Mouse (Mus musculus) macrophage (primary cell): ENCODE data around the gene Slc34a3. TPM values are rescaled to one million over a fixed set of nuclear protein-coding genes. Genes with fewer than 3 reads are reported as not detected.
A peak's percentile ranks its signal among the peaks of the same experiment; 100 is the strongest.

ENCODE experiments used
- H3K27ac ChIP-seq: fragments of 350-480 bp; formaldehyde crosslinking; 2 replicates; pipeline ENCODE4 v1.9.0; 2021
- H3K36me3 ChIP-seq: fragments of 350-480 bp; formaldehyde crosslinking; 2 replicates; pipeline ENCODE4 v1.9.0; 2021; ENCODE audit errors: inconsistent target
- H3K4me3 ChIP-seq: fragments of 350-480 bp; formaldehyde crosslinking; 2 replicates; pipeline ENCODE4 v1.9.0; 2021; ENCODE audit errors: inconsistent target
- H3K79me2 ChIP-seq: fragments of 350-480 bp; formaldehyde crosslinking; 2 replicates; pipeline ENCODE4 v1.9.0; 2021; ENCODE audit errors: inconsistent target
- WGBS: methylation state at CpG from one replicate; pipeline ENCODE4 v1.1.7; 2026; ENCODE audit warnings: inconsistent platforms; ENCODE audit not compliant: missing documents; 5-methylcytosine and 5-hydroxymethylcytosine counted together
- polyA plus RNA-seq: library from polyadenylated mRNA; stranded (reverse); fragments of 250-400 nt; gene quantifications from 3 replicates; pipeline ENCODE4 v1.2.4, GENCODE M21; 2018; ENCODE audit warnings: inconsistent platforms

Gene Slc34a3
- polyA plus RNA-seq, 1 experiment from 2014 or later: not detected

GRCm38 (mm10) chr2:25240723-25241437 is 6.7 kb upstream of the Slc34a3 start:
- H3K36me3 ChIP-seq: no peaks in the 10 kb centered on the region
- WGBS: 2% methylated on average over 29 of the region's 29 CpGs
- H3K27ac ChIP-seq: no peak overlapping the region
- peak overlapping the region; percentile 15; the same call in 1 of the 2 replicates for H3K4me3 ChIP-seq
- H3K79me2 ChIP-seq: no peaks in the 10 kb centered on the region

- 64% methylated on average over 8 of the region's 8 CpGs for WGBS
- no peaks in the 10 kb centered on the region for H3K79me2 ChIP-seq
- H3K27ac ChIP-seq: no peak overlapping the region
- H3K4me3 ChIP-seq: peak overlapping the region; percentile 15; the same call in 1 of the 2 replicates
- no peaks in the 10 kb centered on the region for H3K36me3 ChIP-seq
Observed at GRCm38 (mm10) chr2:25240310-25240709, 6.1 kb upstream of the Slc34a3 start.

GRCm38 (mm10) chr2:25239766-25240165 is 5.6 kb upstream of the Slc34a3 start:
- 79% methylated on average over 3 of the region's 3 CpGs for WGBS
- Histone ChIP-seq H3K27ac (no peak overlapping the region), H3K36me3 (no peaks in the 10 kb centered on the region), H3K4me3 (no peak overlapping the region), H3K79me2 (no peaks in the 10 kb centered on the region)

DNA sequence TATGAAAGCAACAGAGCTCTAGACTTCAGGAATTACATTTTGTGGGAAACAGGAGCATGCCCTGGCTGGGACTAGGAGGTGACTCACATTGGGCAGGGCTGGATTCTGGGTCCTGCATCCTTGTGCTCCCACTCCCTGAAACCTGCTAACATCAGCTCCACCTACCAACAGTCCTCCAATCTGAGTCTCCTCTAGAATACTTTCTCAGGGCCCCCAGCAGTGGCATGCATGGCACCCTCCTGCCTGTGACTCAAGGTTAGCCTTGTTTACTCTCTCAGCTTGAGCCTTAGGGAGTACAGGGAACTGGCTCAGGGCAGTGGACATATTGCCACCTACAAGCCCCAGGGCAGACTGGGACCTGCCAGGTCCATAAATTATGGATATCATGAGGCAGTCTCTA is 3.9 kb upstream of the Slc34a3 start:
- Histone ChIP-seq H3K79me2 (no peaks in the 10 kb centered on the region), H3K4me3 (no peak overlapping the region), H3K27ac (no peak overlapping the region), H3K36me3 (no peaks in the 10 kb centered on the region)

GRCm38 (mm10) chr2:25237522-25237921 is 3.4 kb upstream of the Slc34a3 start:
- Histone ChIP-seq H3K4me3 (no peak overlapping the region), H3K36me3 (no peaks in the 10 kb centered on the region), H3K79me2 (no peaks in the 10 kb centered on the region), H3K27ac (no peak overlapping the region)
- 86% methylated on average over 4 of the region's 4 CpGs for WGBS

- no peak within 1 kb of the TSS for H3K27ac ChIP-seq
- no peaks in the 10 kb centered on the region for H3K79me2 ChIP-seq
- 87% methylated on average over 8 of the region's 8 CpGs for WGBS
- H3K4me3 ChIP-seq: no peak within 1 kb of the TSS
- no peaks in the 10 kb centered on the region for H3K36me3 ChIP-seq
Observed at GRCm38 (mm10) chr2:25236614-25237013, 2.5 kb upstream of the Slc34a3 start, which contains the start of gene Rnf224. TSS of gene Rnf224 (minus strand) at chr2:25236787.

- H3K27ac ChIP-seq: no peak overlapping the region
- WGBS: 91% methylated on average over 5 of the region's 5 CpGs
Observed at GRCm38 (mm10) chr2:25234551-25235220, 522 bp upstream of the Slc34a3 start.

DNA sequence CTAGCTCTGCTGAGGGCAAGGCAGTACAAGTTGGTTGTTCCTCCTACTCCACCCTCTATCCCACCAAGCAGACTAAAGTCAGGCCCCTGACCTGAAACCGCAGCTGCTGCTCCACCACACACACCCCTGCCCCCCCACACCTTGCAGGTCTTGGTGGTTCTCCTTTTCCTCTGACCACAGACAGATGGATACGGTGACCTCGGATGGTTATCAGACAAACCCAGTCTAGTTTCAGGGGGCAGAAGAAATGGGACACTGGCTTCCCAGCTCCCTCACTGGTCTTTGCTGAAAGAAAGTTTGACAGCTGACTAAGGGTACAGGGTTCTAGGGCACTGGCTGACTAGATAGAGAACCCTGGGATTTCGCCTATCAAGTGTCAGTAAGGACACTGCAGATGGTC is 743 bp downstream of the Slc34a3 start:
- Histone ChIP-seq H3K4me3 (no peak overlapping the region), H3K79me2 (no peaks in the 10 kb centered on the region), H3K36me3 (no peaks in the 10 kb centered on the region), H3K27ac (no peak overlapping the region)
- 22% methylated on average over 4 of the region's 4 CpGs for WGBS

More at GRCm38 (mm10) chr2:25234551-25235220, 522 bp upstream of the Slc34a3 start:
- H3K4me3 ChIP-seq: no peak overlapping the region
- no peaks in the 10 kb centered on the region for H3K36me3 ChIP-seq
- no peaks in the 10 kb centered on the region for H3K79me2 ChIP-seq

DNA sequence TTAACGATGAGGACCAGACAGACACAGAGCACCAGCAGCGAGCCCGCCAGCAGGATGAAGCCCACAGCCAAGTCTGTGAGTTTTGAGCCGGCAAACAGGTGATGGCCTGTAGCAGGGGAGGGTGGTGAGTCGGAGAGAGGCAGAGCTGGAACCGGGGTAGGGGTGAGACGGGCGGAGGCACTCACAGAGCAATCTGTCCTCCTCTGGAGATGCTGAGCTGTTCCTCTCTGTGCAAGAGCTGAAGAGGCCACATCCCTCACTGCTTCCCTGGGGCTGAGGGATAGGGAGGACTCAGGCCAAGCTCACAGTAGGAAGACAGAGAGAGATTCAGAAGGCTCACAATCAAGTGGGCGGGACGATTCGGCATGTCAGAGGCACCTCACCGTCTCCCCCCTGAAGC is 3.1 kb downstream of the Slc34a3 start:
- Histone ChIP-seq H3K36me3 (no peaks in the 10 kb centered on the region), H3K4me3 (no peak overlapping the region), H3K79me2 (no peaks in the 10 kb centered on the region), H3K27ac (no peak overlapping the region)
- 91% methylated on average over 12 of the region's 12 CpGs for WGBS

DNA sequence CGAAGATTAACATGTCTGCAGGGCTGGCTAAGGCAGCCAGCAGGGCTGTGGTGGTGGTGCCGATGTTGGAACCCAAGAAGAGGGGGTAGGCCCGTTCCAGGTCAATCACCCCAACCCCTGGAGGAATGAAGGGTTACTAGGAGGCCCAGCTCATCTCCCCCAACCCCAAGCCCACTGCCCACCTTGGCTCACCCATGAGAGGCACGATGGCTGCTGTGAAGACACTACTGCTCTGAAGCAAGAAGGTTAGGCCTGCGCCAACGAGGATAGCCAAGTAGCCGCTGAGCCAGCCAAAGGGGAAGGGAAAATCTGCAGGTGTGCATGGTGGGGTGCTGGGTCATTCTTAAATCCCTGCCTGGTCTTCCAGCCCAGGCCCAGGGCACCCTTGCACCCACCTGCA is 3.6 kb downstream of the Slc34a3 start:
- WGBS: 100% methylated on average over 7 of the region's 7 CpGs
- Histone ChIP-seq H3K27ac (no peak overlapping the region), H3K4me3 (no peak overlapping the region), H3K79me2 (no peaks in the 10 kb centered on the region), H3K36me3 (no peaks in the 10 kb centered on the region)

GRCm38 (mm10) chr2:25229582-25229981 is 4.6 kb downstream of the Slc34a3 start:
- no peak overlapping the region for H3K27ac ChIP-seq
- no peaks in the 10 kb centered on the region for H3K79me2 ChIP-seq
- H3K36me3 ChIP-seq: no peaks in the 10 kb centered on the region
- WGBS: 95% methylated on average over 5 of the region's 5 CpGs
- no peak overlapping the region for H3K4me3 ChIP-seq

DNA sequence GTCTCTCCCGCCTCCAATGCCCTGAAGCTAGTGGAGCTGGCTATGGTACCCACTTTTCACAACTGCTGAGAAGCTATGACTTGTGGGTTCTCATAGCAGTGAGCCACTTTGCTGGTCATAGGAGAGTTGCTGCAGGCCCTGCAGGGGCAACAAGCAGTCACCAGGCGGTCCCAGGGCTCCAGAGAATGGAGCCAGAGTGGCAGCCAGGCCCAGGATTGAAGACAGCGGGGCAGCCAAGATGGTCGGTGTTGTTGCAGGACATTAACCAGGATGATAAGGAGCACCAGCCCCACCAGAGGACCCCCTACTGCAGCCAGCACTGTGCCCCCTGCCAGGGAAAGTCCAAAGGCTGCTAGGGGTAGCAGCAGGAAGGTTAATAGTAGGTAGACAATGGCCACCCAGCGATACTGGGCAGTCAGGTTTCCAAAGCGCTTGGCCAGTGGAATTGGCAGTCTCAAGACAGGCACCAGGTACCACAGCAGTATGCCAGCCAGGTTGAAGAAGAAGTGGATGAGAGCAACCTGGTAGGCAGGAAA is 5.1 kb downstream of the Slc34a3 start:
- Histone ChIP-seq H3K36me3 (no peaks in the 10 kb centered on the region), H3K79me2 (peaks cover under 1% of the 10 kb centered on the region; the same call in 1 of the 2 replicates), H3K4me3 (no peak overlapping the region), H3K27ac (no peak overlapping the region)
- 94% methylated on average over 6 of the region's 6 CpGs for WGBS

DNA sequence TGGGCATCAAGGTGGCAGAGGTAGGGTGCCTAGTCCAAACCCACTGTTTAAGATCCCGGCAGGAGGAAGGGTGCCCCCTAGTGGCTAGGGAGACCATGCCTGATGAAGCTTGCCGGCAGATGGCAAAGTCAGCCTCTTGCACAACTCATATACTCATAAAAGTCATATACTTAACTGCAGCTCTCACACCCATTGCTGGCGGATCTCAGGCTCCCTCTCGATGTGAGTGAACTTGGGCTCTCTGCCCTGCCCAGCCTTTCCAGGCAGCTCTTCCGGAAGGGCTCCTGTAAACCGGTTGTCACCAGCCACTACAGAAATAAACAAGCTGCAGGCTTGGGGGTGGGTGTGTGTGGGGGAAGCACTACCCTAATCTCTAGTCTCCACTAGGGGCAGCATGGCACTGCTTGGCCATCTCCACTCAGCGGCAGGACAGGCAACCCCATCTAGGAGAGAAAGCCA is 5.7 kb downstream of the Slc34a3 start:
- no peaks in the 10 kb centered on the region for H3K36me3 ChIP-seq
- peaks cover 6% of the 10 kb centered on the region for H3K79me2 ChIP-seq
- H3K27ac ChIP-seq: peak overlapping the region; percentile 46; the same call in 1 of the 2 replicates
- WGBS: 1% methylated on average over 7 of the region's 7 CpGs
- peak overlapping the region; percentile 22 for H3K4me3 ChIP-seq

DNA sequence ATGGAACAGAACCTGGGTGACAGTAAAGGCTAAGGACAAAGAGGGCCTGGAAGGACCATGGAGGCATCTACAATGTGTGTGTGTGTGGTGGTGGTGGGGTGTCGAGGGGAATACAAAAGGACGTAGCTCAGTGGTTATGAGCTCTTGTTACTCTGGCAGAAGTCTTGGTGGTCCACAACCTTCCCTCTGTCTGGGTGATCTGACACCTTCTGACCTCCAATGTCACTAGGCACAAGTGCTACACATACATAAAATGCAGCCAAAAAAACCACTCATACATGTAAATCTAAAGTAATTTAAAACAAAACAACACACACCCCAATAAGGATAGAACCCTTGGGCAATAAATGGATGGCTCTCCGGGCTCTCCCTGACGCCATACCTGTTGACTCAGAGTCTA is 6.8 kb downstream of the Slc34a3 start:
- H3K79me2 ChIP-seq: peaks cover 13% of the 10 kb centered on the region
- H3K36me3 ChIP-seq: no peaks in the 10 kb centered on the region
- WGBS: 98% methylated on average over 4 of the region's 4 CpGs
- H3K4me3 ChIP-seq: no peak overlapping the region
- no peak overlapping the region for H3K27ac ChIP-seq

GRCm38 (mm10) chr2:25226864-25227263 is 7.3 kb downstream of the Slc34a3 start:
- WGBS: 87% methylated on average over 5 of the region's 5 CpGs
- Histone ChIP-seq H3K36me3 (no peaks in the 10 kb centered on the region), H3K79me2 (peaks cover 13% of the 10 kb centered on the region), H3K27ac (no peak overlapping the region), H3K4me3 (no peak overlapping the region)
